Mouse (Mus musculus) heart, embryonic 14.5 days (tissue): ENCODE measurements at regions not wholly inside any gene's neighbourhood (a gene's known extent, or its start where the extent isn't known, plus 50 kb on each side); places are given as distances from the start of the nearest gene placed in this dataset.

Source experiments
- ATAC-seq: fragments of 200-750 bp; cut with Nextera tagmentation; 2 replicates; pipeline ENCODE4 v1.8.0; 2017; ENCODE audit warnings: low read depth, moderate TSS enrichment; ENCODE audit not compliant: insufficient number of reproducible peaks, insufficient read depth, low FRiP score
- H3K27ac ChIP-seq, 2 experiments: fragments of 200-500 bp in 1 of 2; fragments of 300-500 bp in 1 of 2; sonication (generic) in 1 of 2; replicated peaks in 1 of 2; 2 replicates each; pipeline ENCODE4 v1.5.1; 2012 to 2014; ENCODE audit warnings: low read depth in 2 of 2, low read length in 2 of 2, control low read depth in 1 of 2, mild to moderate bottlenecking in 1 of 2, mixed read lengths in 1 of 2; ENCODE audit not compliant: control insufficient read depth in 1 of 2, insufficient read depth in 1 of 2
- H3K27me3 ChIP-seq: fragments of 300-500 bp; sonication (generic); 2 replicates; pipeline ENCODE4 v1.6.1; 2014; ENCODE audit warnings: mild to moderate bottlenecking, low read length, control low read depth; ENCODE audit not compliant: control insufficient read depth, insufficient read depth
- H3K36me3 ChIP-seq: fragments of 300-500 bp; sonication (generic); 2 replicates; pipeline ENCODE4 v1.6.1; 2014; ENCODE audit warnings: mild to moderate bottlenecking, control low read depth, low read length, mixed read lengths; ENCODE audit not compliant: control insufficient read depth, insufficient read depth
- H3K4me1 ChIP-seq, 2 experiments: fragments of 200-500 bp in 1 of 2; fragments of 300-500 bp in 1 of 2; sonication (generic) in 1 of 2; 2 replicates each; pipeline ENCODE4 v1.6.1; 2012 to 2014; ENCODE audit warnings: low read length in 2 of 2, control low read depth in 1 of 2, mixed read lengths in 1 of 2; ENCODE audit not compliant: control insufficient read depth in 2 of 2, insufficient read depth in 2 of 2
- H3K4me2 ChIP-seq: fragments of 300-500 bp; sonication (generic); 2 replicates; pipeline ENCODE4 v1.6.1; 2014; ENCODE audit warnings: mild to moderate bottlenecking, low read length
- H3K4me3 ChIP-seq, 2 experiments: fragments of 200-500 bp in 1 of 2; fragments of 300-500 bp in 1 of 2; sonication (generic) in 1 of 2; 2 replicates each; pipeline ENCODE4 v1.5.1; 2012 to 2014; ENCODE audit warnings: low read length in 2 of 2, mild to moderate bottlenecking in 2 of 2, control low read depth in 1 of 2, low read depth in 1 of 2, moderate library complexity in 1 of 2; ENCODE audit not compliant: control insufficient read depth in 1 of 2, insufficient read depth in 1 of 2
- H3K9ac ChIP-seq: fragments of 300-500 bp; sonication (generic); 2 replicates; pipeline ENCODE4 v1.6.1; 2014; ENCODE audit warnings: mild to moderate bottlenecking, low read length
- H3K9me3 ChIP-seq: fragments of 300-500 bp; sonication (generic); 2 replicates; pipeline ENCODE4 v1.6.1; 2016; ENCODE audit warnings: low read length, control low read depth; ENCODE audit not compliant: control insufficient read depth
- WGBS: fragments of 180-500 bp; shearing (Covaris S2); extraction: QIAGEN DNeasy Blood & Tissue Kit; methylation state at CpG from one replicate; pipeline ENCODE4 v1.1.7; 2014; 5-methylcytosine and 5-hydroxymethylcytosine counted together

DNA sequence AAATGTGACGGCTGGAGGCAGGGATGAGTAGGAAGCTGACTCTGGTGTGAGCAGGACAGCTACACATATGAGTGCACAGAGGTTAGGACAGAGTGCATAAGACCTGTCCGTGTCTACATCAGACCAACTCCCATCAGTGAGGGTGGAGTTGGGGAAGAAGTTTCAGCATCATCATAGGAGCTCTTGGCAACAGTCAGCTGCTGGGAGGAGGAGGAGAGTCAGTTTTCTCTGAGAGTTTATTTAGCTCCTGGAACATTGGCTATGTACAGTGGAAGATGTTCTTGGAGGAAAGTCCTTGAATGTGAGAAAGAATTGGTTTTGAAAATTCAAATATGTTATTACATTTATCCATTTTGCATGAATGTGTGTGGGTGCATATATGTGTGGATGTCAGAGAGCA, 279.2 kb upstream of the Cnr1 start:
- no peak overlapping the region for H3K4me3 ChIP-seq
- H3K27me3 ChIP-seq = no peaks in the 10 kb centered on the region
- H3K9me3 ChIP-seq = no peaks in the 10 kb centered on the region
- 0 out of 4 replicates have a peak, but pooled peaks cover 0 to 2% of the 10 kb centered on the region in 2 experiments for H3K4me1 ChIP-seq
- ATAC-seq = no peak
- H3K4me2 ChIP-seq = no peak overlapping the region
- no peak overlapping the region for H3K9ac ChIP-seq
- H3K27ac ChIP-seq = no peak overlapping the region
- 68% methylated on average over 2 of the region's 2 CpGs for WGBS
- H3K36me3 ChIP-seq = no peaks in the 10 kb centered on the region

DNA sequence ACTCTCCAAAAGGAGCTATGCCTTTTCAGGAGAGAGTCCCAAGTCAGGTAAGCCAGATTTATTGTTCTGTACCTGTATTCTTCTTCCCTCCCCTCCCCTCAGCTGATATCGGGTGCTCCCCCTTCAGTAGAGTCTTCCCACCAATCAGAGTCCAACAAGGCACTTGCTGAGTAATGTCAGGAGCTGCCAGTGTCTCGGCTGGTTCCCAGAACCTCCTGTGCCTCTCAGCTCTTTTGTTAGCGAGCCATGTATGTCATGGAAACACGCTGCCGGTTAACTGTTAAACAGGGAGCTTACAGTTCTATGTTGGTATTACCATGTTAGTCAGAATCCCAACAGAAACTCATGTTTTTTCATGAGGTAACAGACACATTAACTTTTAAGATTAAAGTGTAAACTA, 273.1 kb upstream of the Cnr1 start:
- H3K27me3 ChIP-seq = no peaks in the 10 kb centered on the region
- H3K36me3 ChIP-seq = no peaks in the 10 kb centered on the region
- H3K9ac ChIP-seq = no peak overlapping the region
- no peak overlapping the region for H3K4me3 ChIP-seq
- H3K27ac ChIP-seq = no peak overlapping the region
- WGBS = 67% methylated on average over 5 of the region's 5 CpGs
- no peak overlapping the region for H3K4me2 ChIP-seq
- no peaks in the 10 kb centered on the region for H3K4me1 ChIP-seq
- ATAC-seq = no peak
- no peaks in the 10 kb centered on the region for H3K9me3 ChIP-seq

DNA sequence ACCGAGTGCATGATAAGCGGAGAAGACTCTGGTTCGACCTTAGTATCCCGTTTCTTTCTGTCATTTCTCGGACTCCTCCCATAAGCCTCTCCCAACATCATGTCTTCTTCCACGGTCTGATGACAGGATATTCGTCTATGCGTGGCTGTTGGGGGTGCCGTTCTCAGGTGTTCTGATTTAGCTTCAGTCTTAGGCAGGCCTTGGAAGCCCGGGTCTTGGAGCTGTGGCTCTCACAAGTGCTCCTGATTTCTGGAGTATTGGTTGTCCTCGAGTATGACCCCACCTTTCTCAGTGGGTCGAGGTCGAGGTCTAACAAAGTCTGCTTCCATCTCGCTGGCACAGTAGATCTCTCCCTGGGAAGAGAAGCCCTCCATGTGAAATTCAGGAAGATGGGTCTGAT, 264.6 kb upstream of the Cnr1 start:
- Histone ChIP-seq H3K4me2 (no peak overlapping the region), H3K9me3 (no peaks in the 10 kb centered on the region), H3K4me3 (no peak overlapping the region), H3K4me1 (peaks cover 0 to 2% of the 10 kb centered on the region in 2 experiments; a peak in 1 of 4 replicates), H3K36me3 (no peaks in the 10 kb centered on the region), H3K9ac (no peak overlapping the region), H3K27me3 (no peaks in the 10 kb centered on the region), H3K27ac (no peak overlapping the region)
- no peak for ATAC-seq
- 84% methylated on average over 14 of the region's 14 CpGs for WGBS

DNA sequence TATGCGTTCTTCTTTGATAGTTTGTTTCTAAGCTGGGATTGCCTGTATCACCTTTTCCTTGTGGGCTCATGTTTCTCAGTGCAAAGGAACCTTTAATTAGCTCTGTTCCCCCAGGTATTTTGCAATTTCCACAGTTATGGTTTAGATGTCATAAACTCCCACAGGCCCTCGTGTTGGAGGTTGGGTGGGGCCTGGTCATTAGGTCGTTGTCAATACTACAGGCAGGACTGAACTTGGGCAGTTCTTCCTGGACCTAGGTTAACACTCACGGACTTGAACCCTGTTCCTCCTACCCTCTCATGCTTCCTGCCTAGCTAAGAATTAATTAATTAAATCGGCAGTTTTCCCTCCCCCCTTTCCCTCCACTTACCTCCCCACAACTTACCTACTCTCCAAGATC, 263.8 kb upstream of the Cnr1 start:
- WGBS = 82% methylated on average over 5 of the region's 5 CpGs
- no peaks in the 10 kb centered on the region for H3K36me3 ChIP-seq

DNA sequence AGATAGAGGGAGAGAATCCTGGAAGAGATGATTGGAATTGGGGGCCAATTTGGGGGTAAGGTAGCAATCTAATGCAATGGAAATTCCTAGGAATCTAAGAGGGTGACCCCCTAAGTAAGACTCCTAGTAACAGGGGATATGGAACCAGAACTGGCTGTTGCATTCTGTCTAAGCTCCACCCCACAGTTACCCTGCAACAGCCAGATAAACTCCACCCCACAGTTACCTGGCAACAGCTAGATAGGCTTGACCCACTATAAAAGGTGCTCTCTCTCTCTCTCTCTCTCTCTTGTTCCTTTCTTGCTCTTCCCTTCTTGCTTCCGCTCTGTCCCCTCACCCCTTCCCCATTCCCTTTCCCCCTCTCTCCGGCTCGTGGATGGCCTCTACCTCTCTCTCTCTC, 262.5 kb upstream of the Cnr1 start:
- Histone ChIP-seq H3K27me3 (no peaks in the 10 kb centered on the region), H3K9me3 (no peaks in the 10 kb centered on the region), H3K4me2 (no peak overlapping the region), H3K9ac (no peak overlapping the region), H3K4me1 (peaks cover 0 to 2% of the 10 kb centered on the region in 2 experiments; a peak in 1 of 4 replicates), H3K4me3 (no peak overlapping the region), H3K27ac (no peak overlapping the region), H3K36me3 (no peaks in the 10 kb centered on the region)
- ATAC-seq = no peak
- WGBS = 83% methylated on average over 3 of the region's 3 CpGs

More for the DNA sequence above, 263.8 kb upstream of the Cnr1 start:
- H3K9me3 ChIP-seq = no peaks in the 10 kb centered on the region
- H3K9ac ChIP-seq = no peak overlapping the region
- H3K27me3 ChIP-seq = no peaks in the 10 kb centered on the region
- peaks cover 0 to 2% of the 10 kb centered on the region in 2 experiments; a peak in 1 of 4 replicates for H3K4me1 ChIP-seq
- no peak overlapping the region for H3K4me3 ChIP-seq
- H3K4me2 ChIP-seq = no peak overlapping the region
- H3K27ac ChIP-seq = no peak overlapping the region
- ATAC-seq = no peak

DNA sequence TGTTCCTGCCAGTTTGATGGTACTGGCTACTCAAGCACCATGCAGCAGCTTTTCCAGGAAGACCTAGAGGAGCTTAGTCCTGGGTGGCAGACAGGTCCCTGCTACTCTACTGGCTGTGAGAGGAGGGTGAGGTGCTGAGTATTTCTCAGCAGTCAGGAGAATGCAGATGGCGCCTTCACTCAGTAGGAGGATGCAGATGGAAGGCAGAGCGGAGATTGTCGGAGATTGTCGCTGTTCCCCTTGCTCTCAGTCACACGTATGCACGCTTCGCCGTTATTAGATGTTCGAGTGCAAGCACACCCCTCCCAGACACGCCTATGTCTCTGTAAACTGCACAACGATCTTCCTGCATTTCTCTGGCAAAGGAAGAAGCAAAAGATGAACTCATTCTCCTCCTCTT, 261.4 kb upstream of the Cnr1 start:
- 69% methylated on average over 11 of the region's 11 CpGs for WGBS
- H3K9me3 ChIP-seq = no peaks in the 10 kb centered on the region
- no peak overlapping the region for H3K9ac ChIP-seq
- ATAC-seq = no peak
- peaks cover 0 to 2% of the 10 kb centered on the region in 2 experiments; a peak in 1 of 4 replicates for H3K4me1 ChIP-seq
- H3K4me2 ChIP-seq = no peak overlapping the region
- no peak overlapping the region for H3K27ac ChIP-seq
- no peak overlapping the region for H3K4me3 ChIP-seq
- no peaks in the 10 kb centered on the region for H3K27me3 ChIP-seq
- H3K36me3 ChIP-seq = no peaks in the 10 kb centered on the region

DNA sequence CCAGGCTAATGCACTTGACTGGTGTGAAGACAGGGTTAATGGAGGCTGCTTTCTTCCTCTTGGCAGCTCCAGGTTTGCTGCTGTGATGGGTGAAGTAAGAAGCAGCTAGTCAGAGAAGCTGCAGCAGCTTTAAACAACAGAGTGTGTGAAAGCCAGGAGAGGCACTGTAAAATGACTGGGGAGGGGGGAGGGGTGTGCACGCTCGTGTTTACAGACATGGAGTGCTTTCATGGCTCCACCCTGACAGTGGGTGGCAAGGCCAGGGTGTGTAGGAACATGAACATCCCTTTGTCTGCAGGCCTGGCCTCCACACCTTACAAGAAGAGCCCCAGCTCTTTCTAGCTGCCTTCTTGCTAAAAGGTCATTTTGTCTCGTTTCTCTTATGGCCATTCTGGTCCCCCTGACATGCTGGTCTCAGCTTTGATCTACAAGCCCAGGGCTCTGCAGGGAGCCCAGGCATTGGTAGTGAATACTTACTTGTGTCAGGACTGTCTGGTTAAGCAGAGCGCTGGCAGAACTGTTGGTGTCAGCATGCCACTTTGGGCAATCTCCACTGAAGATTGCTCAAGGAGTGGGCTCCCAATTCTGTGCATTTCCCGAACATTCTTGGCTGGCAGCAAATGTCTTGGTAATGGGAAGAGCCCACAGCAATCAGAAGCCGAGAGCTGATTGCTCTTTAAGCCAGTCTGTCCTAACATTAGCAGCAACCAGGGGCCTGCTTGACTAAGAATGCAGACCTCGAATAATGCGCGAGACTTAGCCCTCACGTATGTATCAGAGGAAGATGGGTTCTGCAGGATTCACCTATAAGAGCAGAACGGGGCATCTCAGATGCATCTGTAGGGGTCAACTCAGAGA, 260.5 kb upstream of the Cnr1 start:
- Histone ChIP-seq H3K27me3 (no peaks in the 10 kb centered on the region), H3K27ac (no peak overlapping the region), H3K9me3 (no peaks in the 10 kb centered on the region), H3K4me1 (peaks cover 0 to 2% of the 10 kb centered on the region in 2 experiments; a peak in 1 of 4 replicates), H3K36me3 (no peaks in the 10 kb centered on the region), H3K4me3 (no peak overlapping the region), H3K4me2 (no peak overlapping the region), H3K9ac (no peak overlapping the region)
- ATAC-seq = no peak
- WGBS = 55% methylated on average over 11 of the region's 11 CpGs

DNA sequence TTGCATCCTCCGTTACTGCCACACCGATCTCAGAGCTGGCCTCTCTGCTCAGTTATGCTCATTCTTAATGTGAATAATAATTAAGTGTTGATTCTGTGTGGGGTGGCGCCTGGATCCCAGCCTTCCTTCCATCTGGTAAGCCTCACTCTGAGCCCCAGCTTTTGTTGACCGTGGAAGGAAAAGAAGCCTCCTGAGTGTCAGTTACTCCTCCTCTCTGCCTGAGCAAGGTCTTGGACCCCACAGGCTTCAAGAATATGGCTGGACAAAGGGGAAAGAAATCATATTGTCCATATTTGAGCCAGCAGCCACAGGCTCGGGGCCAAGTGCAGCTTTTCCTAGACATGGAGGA, 259.9 kb upstream of the Cnr1 start:
- H3K27me3 ChIP-seq = no peaks in the 10 kb centered on the region
- no peaks in the 10 kb centered on the region for H3K9me3 ChIP-seq
- no peaks in the 10 kb centered on the region for H3K36me3 ChIP-seq
- H3K4me1 ChIP-seq = peaks cover 0 to 2% of the 10 kb centered on the region in 2 experiments; a peak in 1 of 4 replicates
- ATAC-seq = no peak
- 84% methylated on average over 5 of the region's 5 CpGs for WGBS
- no peak overlapping the region for H3K4me3 ChIP-seq
- no peak overlapping the region for H3K27ac ChIP-seq
- no peak overlapping the region for H3K4me2 ChIP-seq
- H3K9ac ChIP-seq = no peak overlapping the region
